In genomic region chr1:121284197-121284596, GRCm38 (mm10) we compare ENCODE assay signal across 20 mouse cellular contexts. TPM values are rescaled to one million over a fixed set of nuclear protein-coding genes. Genes with fewer than 3 reads are reported as not detected.
DNase-seq lines count a peak whose midpoint lies in the region; ATAC-seq and TF ChIP-seq lines count a peak whose summit lies in the region.
"Had no signal": no experiment of that assay in that cellular context is flagged by ENCODE, and none has a peak within 500 bp of the region (broad histone marks: within the 10 kb centered on the region; RNA-seq: fewer than 3 reads in every experiment).

No protein-coding gene starts in this region.

- H3K36me3 ChIP-seq in kidney, adult 2 months (ENCODE audit: control insufficient read depth, insufficient read depth, low read length): no peaks in the 10 kb centered on the region
- no peaks in the 10 kb centered on the region for H3K36me3 ChIP-seq in kidney, embryonic 15.5 days
- H3K36me3 ChIP-seq: forebrain, embryonic 12.5 days; hindbrain, embryonic 10.5 days; neural tube, embryonic 13.5 days had no signal

- no peaks in the 10 kb centered on the region for H3K27me3 ChIP-seq in kidney, adult 2 months (replicated peaks; ENCODE audit: control insufficient read depth, insufficient read depth, low read length)
- H3K27me3 ChIP-seq in kidney, embryonic 15.5 days: no peaks in the 10 kb centered on the region
- H3K27me3 ChIP-seq: CH12.LX; forebrain, embryonic 12.5 days; megakaryocyte, embryonic 14.5 days; neural tube, embryonic 13.5 days had no signal

- no peaks in the 10 kb centered on the region for H3K9me3 ChIP-seq in kidney, embryonic 15.5 days (replicated peaks)
- H3K9me3 ChIP-seq: forebrain, embryonic 12.5 days; hindbrain, embryonic 10.5 days; neural tube, embryonic 13.5 days had no signal

- no peak for TF ChIP-seq CTCF in kidney, adult 2 months (conservative IDR thresholded peaks at IDR 0.05; ENCODE audit: insufficient read depth, insufficient read length, low read depth, low read length)

- no peak for TF ChIP-seq POLR2A in kidney, adult 2 months (IDR thresholded peaks at IDR 0.05; ENCODE audit: low read depth, low read length)

- ATAC-seq in kidney, embryonic 15.5 days (replicated peaks; ENCODE audit: low FRiP score): no peak; the same call in 1 of the 2 replicates
- ATAC-seq: hindbrain, postnatal 0 days; liver, postnatal 0 days had no signal

- H3K4me2 ChIP-seq in kidney, embryonic 15.5 days: no peak overlapping the region
- H3K4me2 ChIP-seq: forebrain, embryonic 12.5 days; neural tube, embryonic 13.5 days had no signal

- H3K27ac ChIP-seq in kidney, adult 2 months (ENCODE audit: insufficient read depth, low read depth, low read length): no peak overlapping the region
- no peak overlapping the region for H3K27ac ChIP-seq in kidney, embryonic 15.5 days
- H3K27ac ChIP-seq: forebrain, embryonic 12.5 days; hindbrain, embryonic 10.5 days; hindbrain, postnatal 0 days; neural tube, embryonic 13.5 days had no signal

- WGBS in kidney, adult 2 months: 56% methylated on average over 2 of the region's 2 CpGs
- 83% methylated on average over 2 of the region's 2 CpGs for WGBS in kidney, embryonic 15.5 days
- WGBS in large intestine, adult 2 months: 28% methylated on average over 2 of the region's 2 CpGs

- peak; percentile 10 for DNase-seq in adrenal gland, postnatal 25 days
- DNase-seq in adrenal gland, postnatal 10 days: no peak
- peak; percentile 35 for DNase-seq in kidney, adult 2 months
- peak; percentile 12 to 26 for DNase-seq in kidney, adult 8-10 months
- DNase-seq in large intestine, adult 2 months (ENCODE audit: low read depth, low spot score): peak; percentile 80
- no peak for DNase-seq in layer of hippocampus, adult 8-10 months (ENCODE audit: low spot score in 2 of 2)
- DNase-seq in left cerebral cortex, adult 8-10 months (ENCODE audit: low spot score in 2 of 2): no peak
- DNase-seq: cerebellum, adult 18-20 months; left cerebral cortex, postnatal 4 days; liver, postnatal 0 days; lung, postnatal 14 days; midbrain, embryonic 14.5 days; thymus, adult 2 months had no signal

- H3K4me1 ChIP-seq in kidney, adult 2 months (ENCODE audit: control insufficient read depth, insufficient read depth, low read length): no peaks in the 10 kb centered on the region
- H3K4me1 ChIP-seq in kidney, embryonic 15.5 days: no peaks in the 10 kb centered on the region
- H3K4me1 ChIP-seq: forebrain, embryonic 12.5 days; hindbrain, embryonic 10.5 days; megakaryocyte, embryonic 14.5 days; neural tube, embryonic 13.5 days had no signal

- no peak overlapping the region for H3K4me3 ChIP-seq in kidney, adult 2 months (ENCODE audit: insufficient read depth, low read depth, low read length)
- no peak overlapping the region for H3K4me3 ChIP-seq in kidney, embryonic 15.5 days (replicated peaks)
- H3K4me3 ChIP-seq: forebrain, embryonic 12.5 days; hindbrain, embryonic 10.5 days; megakaryocyte, embryonic 14.5 days; neural tube, embryonic 13.5 days had no signal

- no peak overlapping the region for H3K9ac ChIP-seq in kidney, embryonic 15.5 days
- H3K9ac ChIP-seq: forebrain, embryonic 12.5 days; liver, postnatal 0 days; neural tube, embryonic 13.5 days had no signal

RNA-seq across cellular contexts. Expression of gene Insig2, which starts 48.2 kb away (rescaled TPM):
- total RNA-seq in adrenal gland, postnatal 25 days (2021): 51.2 and 53.0 TPM in 2 replicates
- 10 to 100 TPM; 47.9 to 89.9 TPM for total RNA-seq in adrenal gland, postnatal 10 days (2021)
- 42.0 and 43.8 TPM in 2 replicates for polyA plus RNA-seq in kidney, adult 2 months (2012; rRNA removed)
- polyA plus RNA-seq in kidney, embryonic 15.5 days (2015; fragmentation: Nextera tagmentation; extraction: Ambion mirVana): 35.7 and 39.2 TPM in 2 replicates
- 59.3 and 59.4 TPM in 2 replicates for polyA plus RNA-seq in large intestine, adult 2 months (2012; rRNA removed)
- 10 to 100 TPM; 61.8 to 92.0 (median 70.9) TPM for total RNA-seq in layer of hippocampus, adult 8-10 months (2022)
- 10 to 100 TPM; 55.3 to 71.9 (median 64.8) TPM for total RNA-seq in left cerebral cortex, adult 8-10 months (2022)

Comparison
In these comparisons a context has a peak if more than half of its experiments do, and no peak if none do; other contexts are left out.
1. DNase-seq: peak in adrenal gland, postnatal 25 days (single experiment), kidney, adult 2 months (single experiment), kidney, adult 8-10 months (2 of 2) and large intestine, adult 2 months (single experiment); none in adrenal gland, postnatal 10 days (single experiment), layer of hippocampus, adult 8-10 months (0 of 2) and left cerebral cortex, adult 8-10 months (0 of 2).